Mouse (Mus musculus) midbrain, embryonic 14.5 days (tissue): ENCODE measurements at regions not wholly inside any gene's neighbourhood (a gene's known extent, or its start where the extent isn't known, plus 50 kb on each side); places are given as distances from the start of the nearest gene placed in this dataset.

Experiments
- ATAC-seq: fragments of 200-750 bp; cut with Nextera tagmentation; 2 replicates; pipeline ENCODE4 v1.8.0; 2017; ENCODE audit warnings: moderate number of reproducible peaks, moderate library complexity; ENCODE audit not compliant: low FRiP score, low TSS enrichment
- DNase-seq: peaks from one replicate; pipeline ENCODE4 v3.0.0-alpha.2; 2015
- H3K27ac ChIP-seq: fragments of 300-500 bp; sonication (generic); replicated peaks from 2 replicates; pipeline ENCODE4 v1.5.1; 2014; ENCODE audit warnings: mild to moderate bottlenecking, low read depth, low read length, moderate library complexity
- H3K27me3 ChIP-seq: fragments of 300-500 bp; sonication (generic); 2 replicates; pipeline ENCODE4 v1.6.1; 2014; ENCODE audit warnings: low read length, control low read depth, mixed read lengths; ENCODE audit not compliant: control insufficient read depth, insufficient read depth
- H3K36me3 ChIP-seq: fragments of 300-500 bp; sonication (generic); 2 replicates; pipeline ENCODE4 v1.6.1; 2014; ENCODE audit warnings: low read length, control low read depth; ENCODE audit not compliant: control insufficient read depth, insufficient read depth
- H3K4me1 ChIP-seq: fragments of 300-500 bp; sonication (generic); 2 replicates; pipeline ENCODE4 v1.6.1; 2014; ENCODE audit warnings: mild to moderate bottlenecking, antibody characterized with exemption, low read length, control low read depth; ENCODE audit not compliant: control insufficient read depth, insufficient read depth
- H3K4me2 ChIP-seq: fragments of 300-500 bp; sonication (generic); 2 replicates; pipeline ENCODE4 v1.6.1; 2014; ENCODE audit warnings: mild to moderate bottlenecking, low read length, moderate library complexity
- H3K4me3 ChIP-seq: fragments of 300-500 bp; sonication (generic); replicated peaks from 2 replicates; pipeline ENCODE4 v1.5.1; 2014; ENCODE audit warnings: low read depth, low read length
- H3K9ac ChIP-seq: fragments of 300-500 bp; sonication (generic); replicated peaks from 2 replicates; pipeline ENCODE4 v1.6.1; 2014; ENCODE audit warnings: mild to moderate bottlenecking, low read length, moderate library complexity
- H3K9me3 ChIP-seq: fragments of 300-500 bp; sonication (generic); 2 replicates; pipeline ENCODE4 v1.6.1; 2016; ENCODE audit warnings: low read length, control low read depth, mixed read lengths; ENCODE audit not compliant: control insufficient read depth
- WGBS: fragments of 180-500 bp; shearing (Covaris S2); extraction: QIAGEN DNeasy Blood & Tissue Kit; methylation state at CpG from one replicate; pipeline ENCODE4 v1.1.7; 2014; 5-methylcytosine and 5-hydroxymethylcytosine counted together

- WGBS, result 57% methylated on average over 4 of the region's 4 CpGs
- Histone ChIP-seq H3K36me3 (no peaks in the 10 kb centered on the region), H3K4me3 (no peak overlapping the region), H3K4me2 (no peak overlapping the region), H3K27ac (no peak overlapping the region), H3K9ac (no peak overlapping the region), H3K27me3 (no peaks in the 10 kb centered on the region), H3K4me1 (no peaks in the 10 kb centered on the region), H3K9me3 (no peaks in the 10 kb centered on the region)
- DNase-seq, result no peak
- no peak for ATAC-seq
These were observed 112.9 kb upstream of the Dapk1 start for GRCm38 (mm10) chr13:60488884-60489265.

GRCm38 (mm10) chr13:60491948-60492464 is 109.7 kb upstream of the Dapk1 start:
- Histone ChIP-seq H3K9me3 (no peaks in the 10 kb centered on the region), H3K36me3 (no peaks in the 10 kb centered on the region), H3K27ac (no peak overlapping the region), H3K4me1 (no peaks in the 10 kb centered on the region), H3K27me3 (no peaks in the 10 kb centered on the region), H3K4me2 (no peak overlapping the region), H3K4me3 (no peak overlapping the region), H3K9ac (no peak overlapping the region)
- no peak for DNase-seq
- no peak for ATAC-seq
- 81% methylated on average over 16 of the region's 16 CpGs for WGBS

- no peak for DNase-seq
- Histone ChIP-seq H3K9me3 (no peaks in the 10 kb centered on the region), H3K4me1 (no peaks in the 10 kb centered on the region), H3K27me3 (no peaks in the 10 kb centered on the region), H3K4me2 (no peak overlapping the region), H3K27ac (no peak overlapping the region), H3K36me3 (no peaks in the 10 kb centered on the region), H3K4me3 (no peak overlapping the region), H3K9ac (no peak overlapping the region)
- ATAC-seq, result no peak
- WGBS, result 69% methylated on average over 5 of the region's 5 CpGs
These were observed 107.9 kb upstream of the Dapk1 start for GRCm38 (mm10) chr13:60493836-60494235.

GRCm38 (mm10) chr13:60497714-60498400 is 103.9 kb upstream of the Dapk1 start:
- 24% methylated on average over 18 of the region's 18 CpGs for WGBS
- H3K9me3 ChIP-seq, result no peaks in the 10 kb centered on the region

GRCm38 (mm10) chr13:60504196-60504595 is 97.6 kb upstream of the Dapk1 start:
- H3K4me1 ChIP-seq, result no peaks in the 10 kb centered on the region
- H3K4me2 ChIP-seq, result no peak overlapping the region
- no peaks in the 10 kb centered on the region for H3K27me3 ChIP-seq
- 0 out of 2 replicates have a peak, but pooled peaks cover 4% of the 10 kb centered on the region for H3K9me3 ChIP-seq
- 94% methylated on average over 2 of the region's 2 CpGs for WGBS
- ATAC-seq (no peak), DNase-seq (no peak)
- H3K27ac ChIP-seq, result no peak overlapping the region
- H3K9ac ChIP-seq, result no peak overlapping the region
- H3K4me3 ChIP-seq, result no peak overlapping the region
- H3K36me3 ChIP-seq, result no peaks in the 10 kb centered on the region

More at GRCm38 (mm10) chr13:60497714-60498400, 103.9 kb upstream of the Dapk1 start:
- ATAC-seq (no peak), DNase-seq (no peak)
- Histone ChIP-seq H3K36me3 (no peaks in the 10 kb centered on the region), H3K27me3 (no peaks in the 10 kb centered on the region), H3K4me3 (no peak overlapping the region), H3K9ac (no peak overlapping the region), H3K4me2 (no peak overlapping the region), H3K27ac (no peak overlapping the region), H3K4me1 (no peaks in the 10 kb centered on the region)

GRCm38 (mm10) chr13:60507611-60508010 is 94.1 kb upstream of the Dapk1 start:
- no peak overlapping the region for H3K4me3 ChIP-seq
- H3K27ac ChIP-seq, result no peak overlapping the region
- no peak overlapping the region for H3K4me2 ChIP-seq
- 82% methylated on average over 3 of the region's 3 CpGs for WGBS
- H3K9me3 ChIP-seq, result 0 out of 2 replicates have a peak, but pooled peaks cover 4% of the 10 kb centered on the region
- H3K27me3 ChIP-seq, result no peaks in the 10 kb centered on the region
- no peak for ATAC-seq
- H3K36me3 ChIP-seq, result no peaks in the 10 kb centered on the region
- H3K4me1 ChIP-seq, result no peaks in the 10 kb centered on the region
- no peak for DNase-seq
- H3K9ac ChIP-seq, result no peak overlapping the region

- DNase-seq (no peak), ATAC-seq (no peak)
- 87% methylated on average over 4 of the region's 4 CpGs for WGBS
- H3K9ac ChIP-seq, result no peak overlapping the region
- H3K4me2 ChIP-seq, result no peak overlapping the region
- no peaks in the 10 kb centered on the region for H3K4me1 ChIP-seq
- H3K27me3 ChIP-seq, result no peaks in the 10 kb centered on the region
- H3K27ac ChIP-seq, result no peak overlapping the region
- H3K36me3 ChIP-seq, result no peaks in the 10 kb centered on the region
- H3K4me3 ChIP-seq, result no peak overlapping the region
- H3K9me3 ChIP-seq, result 0 out of 2 replicates have a peak, but pooled peaks cover 4% of the 10 kb centered on the region
These were observed 93.7 kb upstream of the Dapk1 start for GRCm38 (mm10) chr13:60508054-60508453.

- Histone ChIP-seq H3K9ac (no peak overlapping the region), H3K4me1 (no peaks in the 10 kb centered on the region), H3K36me3 (no peaks in the 10 kb centered on the region), H3K27me3 (no peaks in the 10 kb centered on the region), H3K4me2 (no peak overlapping the region), H3K27ac (no peak overlapping the region), H3K4me3 (no peak overlapping the region), H3K9me3 (no peaks in the 10 kb centered on the region)
- no peak for ATAC-seq
- WGBS, result 83% methylated on average over 5 of the region's 5 CpGs
- no peak for DNase-seq
These were observed 92.9 kb upstream of the Dapk1 start for GRCm38 (mm10) chr13:60508856-60509255.

- Histone ChIP-seq H3K27ac (no peak overlapping the region), H3K36me3 (no peaks in the 10 kb centered on the region), H3K4me1 (no peaks in the 10 kb centered on the region), H3K27me3 (no peaks in the 10 kb centered on the region), H3K4me3 (no peak overlapping the region), H3K9ac (no peak overlapping the region), H3K9me3 (no peaks in the 10 kb centered on the region), H3K4me2 (no peak overlapping the region)
- WGBS, result 93% methylated on average over 7 of the region's 7 CpGs
- DNase-seq (no peak), ATAC-seq (no peak)
These were observed 90.6 kb upstream of the Dapk1 start for GRCm38 (mm10) chr13:60511101-60511500.
